Mouse (Mus musculus) embryonic fibroblast, embryonic 13.5 days (primary cell): Measurements from ENCODE around the gene Fndc11.

Source experiments
- CTCF ChIP-seq: IDR thresholded peaks from 2 replicates; pipeline ENCODE4 v1.5.1; 2011; ENCODE audit warnings: mild to moderate bottlenecking, control low read depth, low read length, moderate library complexity, borderline replicate concordance; ENCODE audit not compliant: insufficient read depth
- POLR2A ChIP-seq: IDR thresholded peaks from 2 replicates; pipeline ENCODE4 v1.6.1; 2011; ENCODE audit warnings: low read depth, mild to moderate bottlenecking, control low read depth, low read length, moderate library complexity

DNA sequence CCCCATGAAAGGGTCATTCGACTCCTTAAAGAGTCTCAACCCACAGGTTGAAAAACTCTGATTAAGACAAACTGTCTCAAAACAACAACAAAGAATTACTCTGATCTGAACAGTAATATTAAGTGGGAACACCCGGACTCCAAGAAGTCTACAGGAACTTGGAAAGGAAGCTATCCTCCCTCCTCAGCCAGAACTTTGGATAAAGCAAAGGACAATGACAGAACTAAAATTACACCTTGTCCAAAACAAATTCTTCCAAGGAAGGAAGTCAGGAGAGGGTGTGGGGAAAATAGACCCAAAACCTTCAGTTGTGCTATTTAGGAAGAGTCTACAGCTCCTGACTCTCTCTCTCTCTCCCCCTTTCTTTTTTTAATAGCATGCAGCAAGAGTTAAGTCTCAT lies 52.3 kb downstream of the Fndc11 start:
- TF ChIP-seq CTCF: no peak
- no peak for TF ChIP-seq POLR2A
